Mouse (Mus musculus): Measurements from ENCODE around the gene Olfr132.
"Not testable (repeated sequence)": the region's sequence is repeated elsewhere in the genome, so short reads cannot be mapped to it uniquely, and the experiment has no call there.

The Olfr132 gene

DNA sequence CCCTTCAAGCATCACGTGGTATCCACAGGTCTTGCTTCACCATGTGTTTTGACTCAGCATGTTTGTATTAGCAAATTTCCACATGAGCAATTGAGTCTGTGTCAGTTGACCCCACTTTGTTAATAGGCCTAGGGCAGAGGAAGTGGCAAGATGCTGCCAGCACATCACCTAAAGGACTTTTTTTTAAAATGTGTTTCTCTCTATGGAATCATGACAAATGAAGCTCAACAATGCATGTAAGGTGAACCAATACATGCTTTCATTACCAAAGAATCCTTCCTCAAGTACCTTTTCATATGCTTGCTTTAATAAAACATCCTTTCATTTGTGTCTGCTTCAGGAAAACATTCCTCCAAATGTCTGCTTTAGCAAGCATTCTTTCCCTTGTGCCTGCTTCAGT is at the start of gene Olfr132:
Olfr132 (minus strand) TSS at position 101 of the 400 bp plus-strand sequence.
- DNase-seq (ENCODE audit: low read depth, low spot score), result no peak

DNA sequence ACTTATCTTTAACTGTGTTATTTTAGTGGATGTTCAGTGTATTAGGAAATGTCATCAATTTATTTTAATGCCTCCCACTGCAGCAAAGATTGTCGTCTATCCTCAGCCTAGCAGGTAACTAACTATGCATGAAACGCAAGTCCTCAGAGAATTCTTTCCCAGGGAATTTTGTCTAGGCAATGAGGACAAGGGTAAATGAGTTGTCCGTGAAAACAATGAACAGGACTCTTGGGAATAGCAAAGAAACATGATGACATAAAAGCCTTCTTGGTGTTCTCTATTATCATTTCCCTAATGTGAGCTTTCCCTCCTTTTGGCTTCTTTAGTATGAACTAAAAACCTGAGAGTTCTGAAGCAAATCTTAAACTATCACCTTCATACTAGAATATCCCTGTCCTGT is 36.8 kb upstream of the Olfr132 start, which contains the start of gene Olfr134:
Olfr134 (plus strand) TSS at position 301 of the 400 bp plus-strand sequence.
- DNase-seq (ENCODE audit: low read depth, low spot score), result no peak

DNA sequence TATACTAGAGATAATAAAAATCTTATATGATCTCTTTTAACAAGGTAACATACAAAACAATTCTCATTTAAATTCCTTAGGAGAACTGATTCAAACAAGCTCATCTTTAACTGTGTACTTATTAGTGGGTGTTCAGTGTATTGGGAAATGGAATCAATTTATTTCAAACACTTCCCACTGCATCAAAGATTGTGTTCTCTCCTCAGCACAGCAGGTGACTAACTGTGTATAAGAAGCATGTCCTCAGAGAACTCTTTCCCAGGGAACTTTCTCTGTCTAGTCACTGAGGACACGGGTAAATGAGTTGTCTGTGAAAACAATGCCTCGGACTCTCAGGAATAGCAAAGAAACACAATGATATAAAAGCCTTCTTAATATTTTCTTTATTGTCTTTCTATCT is 10.7 kb upstream of the Olfr132 start, which contains the start of gene Olfr133:
Olfr133 (plus strand) TSS at position 301 of the 400 bp plus-strand sequence.
- no peak for DNase-seq (ENCODE audit: low read depth, low spot score)

DNA sequence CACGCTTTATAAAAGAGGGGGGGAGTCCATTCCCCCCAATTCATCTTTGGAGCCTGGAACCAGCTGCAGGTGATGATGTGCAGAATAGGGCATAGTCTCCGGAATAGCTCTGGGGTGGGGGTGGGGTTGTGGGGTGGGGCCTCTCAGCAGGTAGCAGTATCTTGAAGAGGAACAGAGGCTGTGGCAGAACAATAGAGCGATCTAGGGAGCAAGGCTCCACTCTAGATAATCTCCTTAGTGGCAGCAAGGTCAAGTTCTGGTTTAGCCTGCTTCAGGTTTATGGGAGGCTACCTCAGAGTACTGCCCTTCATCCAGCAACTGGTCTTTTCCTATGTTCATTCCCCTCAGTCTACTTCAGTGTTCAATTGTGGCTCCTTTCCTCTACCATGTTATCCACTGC is 9.0 kb downstream of the Olfr132 start:
- DNase-seq (ENCODE audit: low read depth, low spot score), result not testable (repeated sequence)

DNA sequence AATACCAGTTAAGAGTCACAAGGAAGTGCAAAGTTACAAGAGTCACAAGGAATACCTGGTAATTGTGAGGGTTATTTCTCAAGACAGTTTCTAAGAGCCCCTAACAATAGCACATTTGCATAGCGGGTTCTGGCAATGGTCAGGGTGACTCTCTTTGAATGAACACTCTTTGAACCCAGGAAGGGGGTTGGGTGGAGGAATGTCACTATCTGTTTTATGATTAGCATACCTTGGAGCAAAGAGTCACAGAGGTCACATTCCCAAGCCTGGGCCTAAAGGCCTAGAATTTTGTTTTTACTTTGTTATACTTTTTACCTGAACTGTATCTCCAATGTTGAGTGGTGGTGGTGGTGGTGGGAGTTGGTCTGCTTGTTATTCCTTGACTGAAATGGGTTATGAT is 10.1 kb downstream of the Olfr132 start:
- DNase-seq (ENCODE audit: low read depth, low spot score), result not testable (repeated sequence)

DNA sequence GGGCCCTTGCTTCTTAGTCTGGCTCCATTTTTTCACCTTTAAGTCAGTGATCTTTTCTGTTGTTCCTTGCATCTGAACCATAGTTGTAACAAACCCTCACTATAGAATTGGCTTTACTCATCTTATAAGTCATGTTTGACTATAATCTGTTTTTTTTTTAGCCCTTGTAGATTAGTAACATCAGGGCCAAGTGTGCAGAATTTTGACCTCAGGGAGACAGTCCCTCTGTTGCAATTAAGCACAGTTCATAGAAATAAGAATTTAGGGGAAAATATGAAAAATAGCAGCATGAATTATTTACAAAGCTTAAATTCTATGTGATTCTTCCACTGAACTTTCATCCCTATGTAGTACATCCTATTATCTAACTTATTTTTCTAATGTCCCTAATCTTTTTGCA is 45.7 kb downstream of the Olfr132 start, which contains the start of gene Olfr131:
Olfr131 (minus strand) TSS at position 101 of the 400 bp plus-strand sequence.
- no peak for DNase-seq (ENCODE audit: low read depth, low spot score)

DNA sequence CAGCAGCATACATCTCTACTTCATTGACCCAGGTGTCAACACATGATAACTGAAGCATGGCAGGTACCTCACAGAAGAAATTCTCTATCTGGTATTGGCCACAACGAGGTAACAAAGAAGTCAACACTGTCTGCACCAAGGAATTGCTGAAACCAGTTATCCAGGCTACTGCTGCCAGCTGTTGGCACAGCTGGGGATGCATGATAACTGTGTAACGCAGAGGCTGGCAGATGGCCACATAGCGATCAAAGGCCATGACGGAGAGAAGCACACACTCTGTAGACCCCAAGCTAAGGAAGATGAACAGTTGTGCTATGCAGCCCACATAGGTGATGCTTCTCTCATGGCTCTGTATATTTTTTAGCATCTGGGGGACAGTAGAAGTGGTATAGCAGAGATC is 52.0 kb downstream of the Olfr132 start:
- no peak for DNase-seq (ENCODE audit: low read depth, low spot score)

Measured in skeletal muscle tissue, adult 2 months (tissue).